Mouse (Mus musculus): Measurements from ENCODE around the gene Mettl15.
"Not testable (repeated sequence)": the region's sequence is repeated elsewhere in the genome, so short reads cannot be mapped to it uniquely, and the experiment has no call there.

The Mettl15 gene

GRCm38 (mm10) chr2:109280600-109281340 lies at the start of gene Mettl15, which contains the start of gene Kif18a:
Gene Mettl15 (minus strand): TSS chr2:109280748.
Gene Kif18a (plus strand): TSS chr2:109280738.
- DNase-seq (ENCODE audit: low spot score in 2 of 2): peak; percentile 94 to 96

- DNase-seq (ENCODE audit: low spot score in 2 of 2): no peak
These were observed 30.8 kb upstream of the Mettl15 start for GRCm38 (mm10) chr2:109311369-109311768.

GRCm38 (mm10) chr2:109303638-109304037 lies 23.1 kb upstream of the Mettl15 start:
- DNase-seq (ENCODE audit: low spot score in 2 of 2): no peak

- DNase-seq (ENCODE audit: low spot score in 2 of 2): no peak
These were observed 21.7 kb upstream of the Mettl15 start for GRCm38 (mm10) chr2:109302234-109302633.

GRCm38 (mm10) chr2:109298160-109298559 lies 17.6 kb upstream of the Mettl15 start:
- DNase-seq (ENCODE audit: low spot score in 2 of 2): no peak

- no peak for DNase-seq (ENCODE audit: low spot score in 2 of 2)
These were observed 15.7 kb upstream of the Mettl15 start for GRCm38 (mm10) chr2:109296264-109296663.

GRCm38 (mm10) chr2:109289327-109289726 lies 8.8 kb upstream of the Mettl15 start:
- no peak for DNase-seq (ENCODE audit: low spot score in 2 of 2)

GRCm38 (mm10) chr2:109284121-109284520 lies 3.6 kb upstream of the Mettl15 start:
- peak; percentile 54 to 64 for DNase-seq (ENCODE audit: low spot score in 2 of 2)

GRCm38 (mm10) chr2:109281341-109281690 lies 768 bp upstream of the Mettl15 start:
- DNase-seq (ENCODE audit: low spot score in 2 of 2): no peak

- DNase-seq (ENCODE audit: low spot score in 2 of 2): no peak
These were observed 312 bp downstream of the Mettl15 start for GRCm38 (mm10) chr2:109280272-109280599.

GRCm38 (mm10) chr2:109278036-109278435 lies 2.5 kb downstream of the Mettl15 start:
- peak; percentile 56 to 79 for DNase-seq (ENCODE audit: low spot score in 2 of 2)

GRCm38 (mm10) chr2:109277593-109277992 lies 3.0 kb downstream of the Mettl15 start:
- DNase-seq (ENCODE audit: low spot score in 2 of 2): no peak

- no peak for DNase-seq (ENCODE audit: low spot score in 2 of 2)
These were observed 7.5 kb downstream of the Mettl15 start for GRCm38 (mm10) chr2:109273098-109273497.

- no peak for DNase-seq (ENCODE audit: low spot score in 2 of 2)
These were observed 17.8 kb downstream of the Mettl15 start for GRCm38 (mm10) chr2:109262779-109263178.

GRCm38 (mm10) chr2:109241947-109242346 lies 38.6 kb downstream of the Mettl15 start:
- DNase-seq (ENCODE audit: low spot score in 2 of 2): no peak

- DNase-seq (ENCODE audit: low spot score in 2 of 2): no peak
These were observed 44.8 kb downstream of the Mettl15 start for GRCm38 (mm10) chr2:109235741-109236140.

- DNase-seq (ENCODE audit: low spot score in 2 of 2): no peak
These were observed 46.7 kb downstream of the Mettl15 start for GRCm38 (mm10) chr2:109233876-109234275.

GRCm38 (mm10) chr2:109230443-109230842 lies 50.1 kb downstream of the Mettl15 start:
- no peak for DNase-seq (ENCODE audit: low spot score in 2 of 2)

- DNase-seq (ENCODE audit: low spot score in 2 of 2): no peak
These were observed 53.4 kb downstream of the Mettl15 start for GRCm38 (mm10) chr2:109227196-109227595.

GRCm38 (mm10) chr2:109221470-109221869 lies 59.1 kb downstream of the Mettl15 start:
- DNase-seq (ENCODE audit: low spot score in 2 of 2): no peak

GRCm38 (mm10) chr2:109216678-109217077 lies 63.9 kb downstream of the Mettl15 start:
- DNase-seq (ENCODE audit: low spot score in 2 of 2): not testable (repeated sequence)

GRCm38 (mm10) chr2:109210641-109211040 lies 69.9 kb downstream of the Mettl15 start:
- DNase-seq (ENCODE audit: low spot score in 2 of 2): not testable (repeated sequence)

- DNase-seq (ENCODE audit: low spot score in 2 of 2): no peak
These were observed 72.5 kb downstream of the Mettl15 start for GRCm38 (mm10) chr2:109208032-109208431.

- no peak for DNase-seq (ENCODE audit: low spot score in 2 of 2)
These were observed 97.6 kb downstream of the Mettl15 start for GRCm38 (mm10) chr2:109182993-109183392.
